Mouse (Mus musculus): ENCODE measurements around the gene Ablim2.

The Ablim2 gene

GRCm38 (mm10) chr5:35757639-35758001 is at the start of gene Ablim2:
Gene Ablim2, plus strand, starts transcription at chr5:35757880.
- DNase-seq (ENCODE audit: low spot score in 2 of 2) = peak; percentile 98

GRCm38 (mm10) chr5:35710481-35710880 is 47.2 kb upstream of the Ablim2 start:
- DNase-seq (ENCODE audit: low spot score in 2 of 2) = no peak

GRCm38 (mm10) chr5:35710931-35711330 is 46.7 kb upstream of the Ablim2 start:
- no peak for DNase-seq (ENCODE audit: low spot score in 2 of 2)

DNA sequence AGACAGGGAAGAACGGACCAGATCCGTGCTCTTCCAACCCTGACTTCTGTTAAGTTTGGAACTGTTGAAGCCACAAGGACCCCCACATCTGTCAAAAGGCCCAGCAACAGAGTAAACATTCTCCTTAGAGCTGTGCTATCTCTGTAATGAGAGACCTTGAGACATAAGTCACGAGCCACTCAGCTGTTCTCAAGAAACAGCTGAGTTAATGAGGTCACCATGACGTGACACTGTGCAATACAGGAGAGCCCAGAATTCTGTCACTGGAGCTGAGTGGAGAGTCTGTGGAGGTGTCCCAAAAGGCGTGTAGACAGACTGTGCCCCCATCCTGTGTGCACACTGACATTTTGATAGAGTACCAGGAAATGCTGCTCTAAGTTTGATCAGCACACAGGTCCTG is 45.2 kb upstream of the Ablim2 start:
- no peak for DNase-seq (ENCODE audit: low spot score in 2 of 2)

GRCm38 (mm10) chr5:35713649-35714354 is 43.9 kb upstream of the Ablim2 start:
- DNase-seq (ENCODE audit: low spot score in 2 of 2) = peak; percentile 79 to 85

- DNase-seq (ENCODE audit: low spot score in 2 of 2) = no peak
Observed at GRCm38 (mm10) chr5:35717455-35717854, 40.2 kb upstream of the Ablim2 start.

GRCm38 (mm10) chr5:35717946-35718345 is 39.7 kb upstream of the Ablim2 start:
- peak in 1 of 2 experiments; percentile 45 for DNase-seq (ENCODE audit: low spot score in 2 of 2)

GRCm38 (mm10) chr5:35718817-35719216 is 38.9 kb upstream of the Ablim2 start:
- DNase-seq (ENCODE audit: low spot score in 2 of 2) = no peak

GRCm38 (mm10) chr5:35719343-35719742 is 38.3 kb upstream of the Ablim2 start:
- no peak for DNase-seq (ENCODE audit: low spot score in 2 of 2)

DNA sequence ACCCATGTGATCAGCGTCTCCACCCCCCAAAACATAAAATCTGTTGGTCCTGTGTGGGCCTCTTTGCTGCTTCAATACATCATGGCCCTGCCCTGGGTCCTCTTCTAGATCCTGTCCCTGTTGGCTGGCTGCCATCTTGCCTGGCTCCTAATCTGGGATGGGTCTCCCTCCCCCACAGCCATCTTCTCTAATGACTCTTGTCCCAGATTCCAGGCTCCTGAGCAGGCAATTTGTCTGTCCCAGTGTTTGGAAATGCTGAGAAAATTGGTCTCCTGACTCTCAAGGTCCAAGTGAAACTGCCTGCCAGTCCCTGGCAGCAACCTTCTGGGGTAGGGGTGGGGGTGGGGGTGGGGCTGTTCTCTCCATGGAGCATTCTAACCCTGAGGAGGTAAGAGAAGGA is 37.8 kb upstream of the Ablim2 start:
- DNase-seq (ENCODE audit: low spot score in 2 of 2) = peak in 1 of 2 experiments; percentile 37

DNA sequence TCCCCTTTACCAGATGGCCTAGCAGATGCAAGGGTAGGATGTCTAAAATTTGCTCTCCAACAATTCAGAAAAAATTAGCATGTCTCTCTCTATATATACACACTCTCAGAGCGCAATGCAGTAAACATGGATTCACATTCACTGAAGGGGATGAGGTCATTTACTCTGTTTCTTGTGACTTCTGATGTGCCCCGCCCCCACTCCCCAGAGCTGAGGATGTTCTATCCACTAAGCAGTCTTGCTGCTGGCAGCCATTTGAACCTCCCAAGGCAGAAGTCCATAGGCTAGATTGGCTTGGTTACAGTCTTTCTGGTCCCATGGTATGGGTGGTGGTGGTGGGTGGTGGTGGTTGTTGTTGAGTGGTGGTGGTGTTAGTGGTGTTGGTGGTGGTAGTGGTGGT is 35.7 kb upstream of the Ablim2 start:
- DNase-seq (ENCODE audit: low spot score in 2 of 2) = no peak

- no peak for DNase-seq (ENCODE audit: low spot score in 2 of 2)
Observed at GRCm38 (mm10) chr5:35722654-35723053, 35.0 kb upstream of the Ablim2 start.

- DNase-seq (ENCODE audit: low spot score in 2 of 2) = no peak
Observed at GRCm38 (mm10) chr5:35723900-35724299, 33.8 kb upstream of the Ablim2 start.

GRCm38 (mm10) chr5:35725840-35726239 is 31.8 kb upstream of the Ablim2 start:
- no peak for DNase-seq (ENCODE audit: low spot score in 2 of 2)

- no peak for DNase-seq (ENCODE audit: low spot score in 2 of 2)
Observed at GRCm38 (mm10) chr5:35727447-35727846, 30.2 kb upstream of the Ablim2 start.

DNA sequence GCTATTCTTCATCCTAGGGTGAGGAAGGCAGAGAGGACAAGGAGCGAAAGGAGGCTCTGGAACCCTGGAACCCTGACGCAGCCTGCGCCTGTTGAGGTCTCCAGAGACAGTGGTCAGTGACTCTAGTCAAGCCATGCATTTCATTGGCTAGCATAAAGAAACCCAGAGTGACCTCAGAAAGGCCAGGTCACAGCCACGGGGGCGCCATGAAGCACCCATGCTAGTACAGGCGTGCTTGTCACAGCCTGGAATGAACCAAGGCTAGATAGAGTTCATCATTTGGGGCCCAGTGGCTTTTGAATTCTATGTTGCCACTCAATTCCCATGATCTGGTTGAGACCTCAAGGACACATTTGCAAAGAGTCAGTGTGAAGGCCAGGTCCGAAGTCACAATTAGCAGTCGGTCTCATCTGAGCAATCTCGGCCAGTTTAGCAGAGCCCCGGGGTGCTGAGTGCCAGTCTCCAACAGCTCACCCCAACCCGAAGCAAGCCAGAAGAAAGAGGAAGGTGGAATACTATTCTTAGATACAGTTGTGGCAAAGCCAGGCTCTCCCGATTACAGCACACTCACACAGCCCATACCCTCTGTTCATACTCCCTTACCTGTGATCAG is 29.2 kb upstream of the Ablim2 start:
- no peak for DNase-seq (ENCODE audit: low spot score in 2 of 2)

DNA sequence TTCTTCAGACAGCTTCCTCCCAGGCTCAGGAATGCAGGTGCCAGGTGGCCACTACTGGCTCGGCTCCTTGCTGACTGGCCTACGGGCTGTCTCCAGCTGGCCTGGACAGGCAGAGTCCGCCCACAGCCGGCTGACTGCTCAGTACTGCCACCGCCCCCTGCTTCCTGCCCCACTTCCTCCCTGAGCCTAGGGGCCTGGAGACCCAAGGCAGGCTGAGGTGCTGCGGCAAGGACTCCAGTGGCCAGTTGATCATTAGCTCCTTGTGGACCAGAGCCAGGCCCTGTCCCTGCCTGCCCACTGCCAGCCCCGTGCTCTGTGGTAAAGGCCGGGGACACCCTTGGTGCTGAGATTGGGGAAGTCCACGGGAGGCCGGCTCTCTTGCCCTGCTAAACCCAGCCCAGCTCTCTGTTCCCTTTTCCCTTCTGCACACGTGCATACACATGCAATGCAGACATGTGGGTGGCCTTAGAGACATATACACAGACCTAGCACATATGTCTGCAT is 28.7 kb upstream of the Ablim2 start:
- DNase-seq (ENCODE audit: low spot score in 2 of 2) = peak; percentile 68 to 80

- DNase-seq (ENCODE audit: low spot score in 2 of 2) = peak; percentile 46 to 63
Observed at GRCm38 (mm10) chr5:35729844-35730243, 27.8 kb upstream of the Ablim2 start.

DNA sequence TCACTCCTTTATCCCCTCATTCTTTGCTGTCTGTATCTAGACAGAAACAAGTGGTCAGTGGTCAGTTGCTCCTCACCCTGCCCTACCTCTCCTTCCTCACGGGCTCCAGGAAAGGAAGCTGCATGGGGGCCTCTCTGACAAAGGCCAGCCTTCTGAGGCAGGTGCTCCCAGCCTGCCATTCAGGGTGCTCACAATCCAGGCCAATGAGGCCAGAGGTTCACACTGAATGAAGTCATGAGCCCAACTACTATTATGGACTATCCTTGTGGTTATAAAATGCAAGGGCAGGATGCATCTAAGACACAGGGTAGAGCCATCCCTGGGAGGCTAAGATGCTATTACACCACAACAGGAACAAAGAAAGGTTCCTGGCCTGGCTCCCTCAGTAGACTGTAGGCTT is 27.1 kb upstream of the Ablim2 start:
- no peak for DNase-seq (ENCODE audit: low spot score in 2 of 2)

DNA sequence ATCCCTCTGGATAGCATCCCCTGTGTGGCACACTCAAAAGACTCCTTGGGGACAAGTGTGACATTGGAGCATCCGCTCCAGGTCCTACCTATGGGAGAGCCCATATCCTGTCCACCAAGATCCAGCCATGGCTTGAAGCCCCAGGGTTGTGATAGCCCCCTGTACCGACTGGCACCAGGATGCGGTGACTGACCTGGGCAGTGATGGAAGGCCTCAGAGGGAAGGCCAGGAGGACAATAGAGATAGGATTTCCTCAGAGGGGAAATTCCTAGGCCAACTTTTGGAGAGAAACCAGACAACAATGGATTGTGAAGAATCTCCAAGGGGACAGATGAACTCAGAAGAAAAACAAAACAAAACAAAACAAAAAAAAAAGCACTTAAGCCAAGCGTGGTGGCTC is 26.7 kb upstream of the Ablim2 start:
- no peak for DNase-seq (ENCODE audit: low spot score in 2 of 2)

- DNase-seq (ENCODE audit: low spot score in 2 of 2) = no peak
Observed at GRCm38 (mm10) chr5:35733523-35733922, 24.2 kb upstream of the Ablim2 start.

DNA sequence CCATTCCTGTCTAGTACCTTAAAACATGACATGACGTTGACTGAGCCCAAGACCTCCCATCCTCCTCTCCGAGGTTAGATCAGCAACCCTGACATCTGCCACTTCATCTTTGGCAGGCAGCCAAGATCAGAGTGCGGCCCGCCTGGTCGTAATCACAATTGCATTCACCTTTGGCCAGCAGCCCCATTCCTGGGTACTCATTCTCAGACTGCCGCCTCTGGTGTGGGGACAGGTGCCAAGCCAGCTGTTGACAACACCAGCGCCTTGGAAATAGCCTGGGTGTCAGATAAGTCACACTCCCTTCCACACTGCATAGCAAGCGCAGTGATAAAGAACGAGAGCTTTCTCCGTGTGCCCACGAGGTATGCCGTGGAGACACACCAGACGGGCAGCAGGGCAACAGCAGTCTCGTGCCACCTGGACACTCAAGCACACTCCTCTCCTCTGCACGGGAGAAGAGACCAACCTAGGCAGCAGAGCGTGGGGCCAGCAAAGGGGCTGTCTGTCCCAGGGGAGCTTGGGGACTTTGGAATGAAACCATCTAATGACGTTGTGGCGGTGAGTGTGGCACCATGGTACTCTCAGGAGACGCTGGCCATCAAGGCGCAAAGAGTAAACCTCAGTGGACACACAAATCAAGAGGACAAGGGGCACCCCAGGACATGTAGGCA is 20.3 kb upstream of the Ablim2 start:
- no peak for DNase-seq (ENCODE audit: low spot score in 2 of 2)

DNA sequence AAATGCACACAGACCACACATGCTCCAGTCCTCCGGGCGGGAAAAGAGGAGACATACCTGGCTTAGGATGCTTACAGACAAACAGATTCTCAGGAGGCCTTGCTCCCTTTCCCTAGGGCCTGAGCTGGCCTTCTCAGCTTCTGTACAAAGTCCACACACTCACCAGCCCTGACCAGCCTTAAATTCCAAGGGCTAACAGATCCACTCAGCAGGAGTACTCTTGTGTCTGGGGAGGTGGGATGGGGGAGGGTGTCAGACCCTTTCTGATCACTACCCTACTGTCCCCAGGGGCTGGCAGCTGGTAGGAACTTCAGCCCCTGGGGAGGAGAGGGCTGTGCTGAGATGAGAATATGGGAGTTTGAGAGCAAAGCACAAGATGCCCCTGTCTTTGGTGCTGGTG is 18.7 kb upstream of the Ablim2 start:
- no peak for DNase-seq (ENCODE audit: low spot score in 2 of 2)
